Mouse (Mus musculus): ENCODE data around the gene Pde4b.

Gene Pde4b

GRCm38 (mm10) chr4:102398512-102398911 is 311.2 kb downstream of the Pde4b start:
- DNase-seq (ENCODE audit: low read depth), result no peak

DNA sequence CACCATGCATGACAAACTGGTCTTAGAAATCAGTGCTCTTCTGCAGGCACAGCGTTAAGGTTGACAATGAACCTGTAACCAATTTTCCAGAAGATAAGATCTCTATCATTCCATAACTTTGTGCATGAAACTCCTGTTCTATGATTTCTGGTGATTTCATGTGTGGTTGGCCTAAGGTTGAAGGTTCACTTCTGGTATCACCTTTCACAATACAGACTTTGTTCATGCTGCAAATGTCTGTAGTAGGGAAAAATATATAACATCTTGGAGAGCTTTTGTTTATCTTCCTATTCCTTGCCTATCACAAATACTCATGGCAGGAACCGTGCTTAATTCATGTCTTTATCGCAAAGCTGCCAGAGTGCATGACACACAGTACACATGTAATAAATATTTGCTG is 319.5 kb downstream of the Pde4b start:
- no peak for DNase-seq (ENCODE audit: low read depth)

DNA sequence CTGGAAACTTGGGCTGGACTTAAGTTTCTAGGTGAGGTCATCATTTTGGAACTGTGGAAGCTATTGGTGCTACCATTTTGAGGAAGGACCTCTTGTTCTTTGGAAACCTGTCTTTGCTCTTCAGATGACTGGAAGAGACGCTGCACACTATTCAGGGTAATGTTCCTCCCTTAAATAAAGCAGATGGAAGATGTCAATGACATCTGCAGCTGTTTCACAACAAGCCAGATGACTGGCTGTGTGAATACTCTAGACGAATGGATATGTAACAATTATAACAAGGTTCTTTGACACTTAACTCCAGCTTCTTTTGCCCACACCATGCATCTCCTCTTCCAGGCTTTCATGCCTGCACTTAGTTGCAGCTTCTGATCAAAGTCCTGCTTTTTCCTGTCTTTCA is 320.8 kb downstream of the Pde4b start:
- no peak for DNase-seq (ENCODE audit: low read depth)

DNA sequence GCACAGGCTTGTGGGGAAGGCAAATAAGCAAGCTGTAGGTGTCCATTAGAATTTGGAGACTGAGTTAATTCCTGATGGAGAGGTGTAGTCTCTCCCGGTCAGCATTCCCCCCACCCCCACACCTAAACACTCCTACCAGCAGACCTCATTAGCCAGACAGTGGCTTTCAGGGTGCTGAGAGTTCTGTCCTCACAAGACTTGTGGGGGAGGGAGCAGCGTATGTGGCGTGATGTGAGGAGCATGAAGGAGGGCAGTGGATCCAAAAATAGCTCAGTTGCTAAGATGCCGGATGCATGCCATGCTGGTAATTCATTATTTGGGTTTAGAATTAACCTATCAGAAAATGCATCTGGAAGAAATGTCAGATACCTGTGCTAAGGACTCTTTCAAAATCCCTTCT is 321.6 kb downstream of the Pde4b start:
- DNase-seq (ENCODE audit: low read depth), result no peak

GRCm38 (mm10) chr4:102413101-102413500 is 325.8 kb downstream of the Pde4b start:
- DNase-seq (ENCODE audit: low read depth), result no peak

DNA sequence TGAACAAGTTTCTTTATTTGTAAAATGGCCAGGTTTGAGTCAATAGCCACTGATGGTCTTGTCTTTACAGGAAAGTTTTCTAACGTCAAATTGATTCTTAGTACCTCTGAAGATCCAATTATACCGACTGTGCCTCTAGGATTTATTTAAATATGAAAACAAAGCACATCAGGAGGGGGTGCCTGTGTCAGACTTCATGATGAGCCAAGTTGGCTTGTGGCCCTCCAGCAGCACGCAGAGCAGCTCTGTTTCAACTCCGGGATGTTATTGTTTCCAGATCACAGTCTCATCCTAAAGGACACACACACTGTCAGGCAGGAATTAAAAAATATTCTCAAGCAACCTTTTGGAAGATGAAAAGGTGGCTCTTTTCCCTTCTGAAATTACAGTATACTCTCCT is 326.5 kb downstream of the Pde4b start:
- no peak for DNase-seq (ENCODE audit: low read depth)

DNA sequence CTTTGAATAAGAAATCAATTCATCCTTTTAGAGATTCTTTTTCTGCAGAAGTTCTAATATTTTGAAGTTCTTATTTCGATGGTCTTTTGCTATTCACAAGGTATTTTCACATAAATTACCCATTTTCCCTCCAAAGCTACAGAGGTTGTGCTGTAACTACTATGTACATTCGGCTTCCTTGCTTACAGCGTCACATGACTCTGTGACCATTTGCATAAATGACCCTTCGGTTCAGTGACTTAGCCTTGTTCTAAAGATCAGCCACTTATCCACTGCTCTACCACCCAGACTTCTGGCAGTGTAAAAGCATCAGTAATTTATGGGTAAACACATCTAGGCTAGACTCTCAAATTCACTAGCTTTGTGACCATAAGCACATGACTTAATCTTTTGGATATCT is 327.3 kb downstream of the Pde4b start:
- DNase-seq (ENCODE audit: low read depth), result no peak

GRCm38 (mm10) chr4:102420794-102421397 is 333.6 kb downstream of the Pde4b start:
- no peak for DNase-seq (ENCODE audit: low read depth)

GRCm38 (mm10) chr4:102421398-102421859 is 334.1 kb downstream of the Pde4b start:
- no peak for DNase-seq (ENCODE audit: low read depth)

GRCm38 (mm10) chr4:102424104-102424503 is 336.8 kb downstream of the Pde4b start:
- no peak for DNase-seq (ENCODE audit: low read depth)

GRCm38 (mm10) chr4:102425422-102425821 is 338.1 kb downstream of the Pde4b start:
- DNase-seq (ENCODE audit: low read depth), result no peak

GRCm38 (mm10) chr4:102429730-102430341 is 342.5 kb downstream of the Pde4b start:
- DNase-seq (ENCODE audit: low read depth), result peak; percentile 9

DNA sequence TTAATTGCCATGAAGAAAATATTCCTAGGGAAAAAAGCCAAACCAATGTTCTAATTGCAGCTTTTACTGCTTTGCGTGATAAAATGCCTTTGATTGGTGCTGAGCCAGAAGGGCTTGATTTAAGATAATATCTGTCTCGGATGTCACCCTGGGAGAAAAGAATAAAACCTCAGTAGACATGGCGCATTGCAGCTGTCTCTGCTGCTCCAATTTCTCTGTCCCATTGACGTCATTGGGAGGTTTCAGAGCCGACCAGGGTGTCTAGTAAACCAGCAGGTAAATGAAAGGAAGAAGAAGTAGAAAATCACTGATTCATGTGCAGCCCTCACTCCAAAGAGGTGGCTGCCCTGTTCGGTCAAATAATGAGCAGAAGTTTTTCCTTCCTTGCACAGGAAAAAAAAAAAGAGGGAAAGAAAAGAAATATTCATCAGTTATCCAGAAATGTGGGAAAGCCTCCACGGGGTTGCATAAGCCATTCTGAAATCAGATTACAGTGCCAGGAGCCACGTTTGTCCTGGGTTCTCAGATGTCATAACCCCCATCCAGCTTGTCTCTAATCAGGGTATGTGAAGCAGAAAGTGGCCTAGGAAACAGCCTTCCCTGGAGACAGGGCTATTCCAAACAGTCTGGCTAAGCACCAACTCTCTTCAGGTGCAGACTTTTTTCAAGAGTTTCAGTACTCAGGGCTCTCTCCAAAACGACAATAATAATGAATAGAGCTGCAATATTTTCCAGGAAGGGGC is 344.9 kb downstream of the Pde4b start:
- DNase-seq (ENCODE audit: low read depth), result no peak

DNA sequence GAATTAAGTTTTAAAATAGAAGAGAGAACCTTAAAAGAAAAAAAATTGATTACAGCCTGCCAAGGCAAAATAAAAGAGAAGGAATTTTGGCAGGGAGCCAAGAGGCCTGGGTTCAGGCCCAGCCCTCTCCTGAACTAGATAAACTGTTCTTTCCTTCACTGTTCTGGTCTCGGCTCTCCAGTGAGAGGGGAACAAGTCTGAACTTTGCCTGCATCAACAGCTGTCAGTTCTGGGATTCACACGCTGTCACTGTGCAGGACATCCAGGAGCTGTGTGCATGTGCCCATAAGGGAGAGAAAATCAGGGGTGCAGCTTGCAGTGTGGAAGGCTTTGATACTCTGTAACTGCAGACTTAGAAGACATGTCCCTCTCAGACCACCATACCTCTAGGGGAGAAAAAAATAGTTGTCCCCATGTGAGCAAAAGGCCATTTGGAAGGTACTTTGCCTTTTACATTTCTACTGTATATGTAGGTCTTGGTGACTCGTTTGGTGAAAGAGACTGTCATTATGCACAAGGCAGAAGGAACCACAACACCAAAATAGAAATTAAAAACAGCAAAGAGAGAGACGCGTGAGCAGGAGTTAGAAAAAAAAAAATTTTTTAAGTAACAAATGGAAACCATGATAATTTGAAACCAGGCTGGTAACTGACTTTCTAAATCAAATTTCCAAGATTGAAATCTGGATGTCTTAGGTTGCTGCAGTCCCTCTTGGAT is 352.2 kb downstream of the Pde4b start:
- no peak for DNase-seq (ENCODE audit: low read depth)

DNA sequence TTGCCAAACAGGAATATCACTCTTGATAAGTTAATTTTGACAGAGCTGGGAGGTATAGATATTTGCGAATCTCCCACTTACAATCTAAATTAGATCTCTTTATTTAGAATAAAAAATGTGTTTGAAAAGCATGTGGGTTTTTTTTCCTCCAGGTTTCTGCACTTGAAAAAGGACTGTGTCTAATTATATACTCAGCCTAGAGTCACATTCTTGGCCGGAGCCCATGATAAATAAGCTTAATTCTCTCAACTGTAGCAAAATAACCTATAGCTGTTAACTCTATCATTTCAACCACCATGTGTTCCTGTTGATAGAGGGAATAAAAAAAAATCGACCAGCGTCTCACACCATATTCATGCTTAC is 352.8 kb downstream of the Pde4b start:
- no peak for DNase-seq (ENCODE audit: low read depth)

DNA sequence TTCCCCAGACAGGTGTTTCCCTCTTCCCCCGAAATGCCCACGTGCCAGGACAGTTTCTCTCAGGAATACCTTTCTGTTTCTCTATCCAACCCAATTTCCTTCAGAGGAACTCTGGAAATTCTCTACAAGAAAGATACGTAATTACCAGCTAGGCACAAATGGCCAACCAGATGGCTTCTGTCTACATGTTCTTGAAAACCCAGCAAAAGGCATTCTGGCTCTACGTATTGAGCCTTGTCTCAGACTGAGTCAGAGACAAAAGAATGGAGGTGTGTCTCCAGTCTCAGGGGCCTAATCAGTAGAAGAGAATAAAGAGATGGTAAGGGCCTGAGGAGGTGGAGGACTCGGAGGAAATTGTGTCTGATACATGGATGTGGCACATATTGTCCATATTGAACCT is 356.2 kb downstream of the Pde4b start:
- DNase-seq (ENCODE audit: low read depth), result no peak

- DNase-seq (ENCODE audit: low read depth), result no peak
Observed at GRCm38 (mm10) chr4:102444501-102444900, 357.2 kb downstream of the Pde4b start.

GRCm38 (mm10) chr4:102446160-102446945 is 359.0 kb downstream of the Pde4b start:
- DNase-seq (ENCODE audit: low read depth), result no peak

- no peak for DNase-seq (ENCODE audit: low read depth)
Observed at GRCm38 (mm10) chr4:102456426-102456825, 369.1 kb downstream of the Pde4b start.

DNA sequence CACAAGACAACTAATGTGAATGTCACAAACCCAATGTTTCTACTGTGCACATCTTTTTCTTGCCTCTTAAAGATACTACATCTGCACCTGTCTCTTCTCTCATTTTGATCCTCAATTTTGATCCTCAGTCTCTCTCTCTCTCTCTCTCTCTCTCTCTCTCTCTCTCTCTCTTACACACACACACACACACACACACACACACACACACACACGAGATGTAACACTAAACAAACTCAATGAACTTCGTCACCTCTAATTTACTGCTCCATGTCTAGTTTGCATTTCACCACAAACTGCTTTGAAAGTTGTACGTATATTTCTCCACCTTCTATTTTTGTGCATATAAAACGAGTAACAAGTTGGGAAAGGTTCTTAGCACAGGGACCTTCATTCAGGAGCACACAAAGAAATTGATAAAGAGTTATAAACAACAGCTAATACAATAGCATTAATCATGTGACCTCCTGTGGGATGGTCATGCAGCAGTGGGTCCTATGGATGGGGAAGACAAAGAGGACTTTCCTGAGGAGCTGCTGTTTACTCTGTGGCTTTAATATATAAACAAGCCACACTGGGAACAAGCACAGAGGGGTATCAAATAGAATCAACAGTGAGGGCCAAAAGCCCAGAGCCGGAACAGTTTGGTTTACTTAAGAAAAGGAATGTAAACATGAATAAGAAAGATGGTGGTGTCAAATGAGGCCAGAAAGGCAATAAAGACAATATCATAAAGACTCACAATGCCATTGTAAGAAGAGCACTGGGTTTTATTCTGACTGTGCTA is 372.1 kb downstream of the Pde4b start:
- DNase-seq (ENCODE audit: low read depth), result no peak

GRCm38 (mm10) chr4:102478104-102478503 is 390.8 kb downstream of the Pde4b start:
- no peak for DNase-seq (ENCODE audit: low read depth)

Measured in c-Kit-positive CD71-negative TER-119-negative erythroid progenitor cells, embryonic 14.5 days (primary cell).